Mouse (Mus musculus): ENCODE measurements around the gene Fam184b.

- TF ChIP-seq POLR2A (IDR thresholded peaks at IDR 0.05; ENCODE audit: insufficient read depth, low read depth, low read length) (no peak), CTCF (IDR thresholded peaks at IDR 0.05) (no peak)
Observed at GRCm38 (mm10) chr5:45481125-45481524, 158.3 kb downstream of the Fam184b start.
